Mouse (Mus musculus) hindbrain, embryonic 13.5 days (tissue): ENCODE results near the gene Sstr2. TPM values are rescaled to one million over a fixed set of nuclear protein-coding genes. Genes with fewer than 3 reads are reported as not detected.
"Not testable (repeated sequence)": the region's sequence is repeated elsewhere in the genome, so short reads cannot be mapped to it uniquely, and the experiment has no call there.

Source experiments
- ATAC-seq: fragments of 200-750 bp; cut with Nextera tagmentation; 2 replicates; pipeline ENCODE4 v1.8.0; 2017; ENCODE audit warnings: moderate TSS enrichment; ENCODE audit not compliant: low FRiP score
- H3K27ac ChIP-seq: fragments of 300-500 bp; sonication (generic); 2 replicates; pipeline ENCODE4 v1.5.1; 2015; ENCODE audit warnings: inconsistent platforms, mild to moderate bottlenecking, moderate library complexity
- H3K27me3 ChIP-seq: fragments of 300-500 bp; sonication (generic); 2 replicates; pipeline ENCODE4 v1.6.1; 2015; ENCODE audit warnings: mild to moderate bottlenecking, inconsistent platforms
- H3K36me3 ChIP-seq: fragments of 300-500 bp; sonication (generic); 2 replicates; pipeline ENCODE4 v1.6.1; 2015; ENCODE audit warnings: mild to moderate bottlenecking, inconsistent platforms
- H3K4me1 ChIP-seq: fragments of 300-500 bp; sonication (generic); replicated peaks from 2 replicates; pipeline ENCODE4 v1.6.1; 2015; ENCODE audit warnings: inconsistent platforms
- H3K4me2 ChIP-seq: fragments of 300-500 bp; sonication (generic); 2 replicates; pipeline ENCODE4 v1.6.1; 2015; ENCODE audit warnings: inconsistent platforms, mild to moderate bottlenecking, moderate library complexity
- H3K4me3 ChIP-seq: fragments of 300-500 bp; sonication (generic); 2 replicates; pipeline ENCODE4 v1.5.1; 2015; ENCODE audit warnings: mild to moderate bottlenecking, inconsistent platforms
- H3K9ac ChIP-seq: fragments of 300-500 bp; sonication (generic); 2 replicates; pipeline ENCODE4 v1.6.1; 2015; ENCODE audit warnings: mild to moderate bottlenecking, inconsistent platforms
- H3K9me3 ChIP-seq: fragments of 300-500 bp; sonication (generic); 2 replicates; pipeline ENCODE4 v1.6.1; 2016; ENCODE audit warnings: inconsistent platforms
- WGBS: fragments of 180-500 bp; shearing (Covaris S2); methylation state at CpG from one replicate; pipeline ENCODE4 v1.1.7; 2015; 5-methylcytosine and 5-hydroxymethylcytosine counted together
- polyA plus RNA-seq: library from polyadenylated mRNA; unstranded; fragments of >200 nt; fragmentation: Nextera tagmentation; extraction: Ambion mirVana; gene quantifications from 2 replicates; pipeline ENCODE4 v1.2.1, GENCODE M21; 2015

The Sstr2 gene
- polyA plus RNA-seq, 1 experiment from 2014 or later, result 32.8 TPM

GRCm38 (mm10) chr11:113649353-113650210 lies 30.4 kb downstream of the Sstr2 start, which contains the start of gene Slc39a11:
Gene Slc39a11 (minus strand): TSS chr11:113650079.
- WGBS, result under 1% methylated on average over 81 of the region's 91 CpGs
- peak within 1 kb of the TSS; percentile 59 for H3K4me2 ChIP-seq

GRCm38 (mm10) chr11:113651206-113651906 lies 32.2 kb downstream of the Sstr2 start:
- no peak for ATAC-seq
- Histone ChIP-seq H3K4me2 (peak overlapping the region; percentile 59), H3K27ac (peak overlapping the region; percentile 67), H3K4me1 (peaks cover 44% of the 10 kb centered on the region), H3K9ac (no peak overlapping the region), H3K36me3 (peaks cover 48% of the 10 kb centered on the region), H3K27me3 (0 out of 2 replicates have a peak, but pooled peaks cover 4% of the 10 kb centered on the region), H3K9me3 (no peaks in the 10 kb centered on the region), H3K4me3 (no peak overlapping the region)
- WGBS, result 60% methylated on average over 22 of the region's 22 CpGs

More at GRCm38 (mm10) chr11:113649353-113650210, 30.4 kb downstream of the Sstr2 start, which contains the start of gene Slc39a11:
- Histone ChIP-seq H3K27ac (peak within 1 kb of the TSS; percentile 96), H3K4me3 (peak within 1 kb of the TSS; percentile 92), H3K9me3 (no peaks in the 10 kb centered on the region), H3K27me3 (0 out of 2 replicates have a peak, but pooled peaks cover 4% of the 10 kb centered on the region), H3K9ac (peak within 1 kb of the TSS; percentile 98), H3K4me1 (peaks cover 34% of the 10 kb centered on the region), H3K36me3 (peaks cover 30% of the 10 kb centered on the region)
- ATAC-seq, result peak; percentile 79

- ATAC-seq, result no peak
- Histone ChIP-seq H3K4me2 (no peak overlapping the region), H3K9ac (no peak overlapping the region), H3K36me3 (peaks cover 53% of the 10 kb centered on the region), H3K4me1 (peaks cover 50% of the 10 kb centered on the region), H3K4me3 (no peak overlapping the region), H3K9me3 (no peaks in the 10 kb centered on the region), H3K27ac (peak overlapping the region; percentile 67), H3K27me3 (0 out of 2 replicates have a peak, but pooled peaks cover 4% of the 10 kb centered on the region)
- 46% methylated on average over 8 of the region's 8 CpGs for WGBS
Measured at GRCm38 (mm10) chr11:113651907-113652273, 32.7 kb downstream of the Sstr2 start.

GRCm38 (mm10) chr11:113652516-113652915 lies 33.4 kb downstream of the Sstr2 start:
- no peak overlapping the region for H3K9ac ChIP-seq
- H3K36me3 ChIP-seq, result peaks cover 59% of the 10 kb centered on the region
- no peak overlapping the region for H3K4me3 ChIP-seq
- 0 out of 2 replicates have a peak, but pooled peaks cover under 1% of the 10 kb centered on the region for H3K27me3 ChIP-seq
- H3K27ac ChIP-seq, result no peak overlapping the region
- no peak for ATAC-seq
- no peak overlapping the region for H3K4me2 ChIP-seq
- no peaks in the 10 kb centered on the region for H3K9me3 ChIP-seq
- WGBS, result 88% methylated on average over 6 of the region's 6 CpGs
- H3K4me1 ChIP-seq, result peaks cover 54% of the 10 kb centered on the region

- Histone ChIP-seq H3K4me3 (no peak overlapping the region), H3K27me3 (no peaks in the 10 kb centered on the region), H3K36me3 (peaks cover 74% of the 10 kb centered on the region), H3K9ac (no peak overlapping the region), H3K4me2 (no peak overlapping the region), H3K9me3 (no peaks in the 10 kb centered on the region), H3K4me1 (peaks cover 41% of the 10 kb centered on the region), H3K27ac (no peak overlapping the region)
- WGBS, result 94% methylated on average over 15 of the region's 15 CpGs
- ATAC-seq, result no peak
Measured at GRCm38 (mm10) chr11:113654105-113654504, 35.0 kb downstream of the Sstr2 start.

- Histone ChIP-seq H3K36me3 (peaks cover 80% of the 10 kb centered on the region), H3K4me1 (peaks cover 40% of the 10 kb centered on the region), H3K4me2 (no peak overlapping the region), H3K9me3 (no peaks in the 10 kb centered on the region), H3K27me3 (no peaks in the 10 kb centered on the region), H3K27ac (no peak overlapping the region), H3K9ac (no peak overlapping the region; the same call in 1 of the 2 replicates), H3K4me3 (no peak overlapping the region)
- 81% methylated on average over 18 of the region's 18 CpGs for WGBS
- no peak for ATAC-seq
Measured at GRCm38 (mm10) chr11:113654561-113655270, 35.6 kb downstream of the Sstr2 start.

- Histone ChIP-seq H3K4me2 (no peak overlapping the region), H3K36me3 (peaks cover 98% of the 10 kb centered on the region), H3K9ac (no peak overlapping the region), H3K4me1 (peaks cover 26% of the 10 kb centered on the region), H3K27me3 (no peaks in the 10 kb centered on the region), H3K27ac (no peak overlapping the region), H3K4me3 (no peak overlapping the region), H3K9me3 (no peaks in the 10 kb centered on the region)
- ATAC-seq, result no peak; the same call in 1 of the 2 replicates
- 85% methylated on average over 8 of the region's 8 CpGs for WGBS
Measured at GRCm38 (mm10) chr11:113656511-113656932, 37.4 kb downstream of the Sstr2 start.

- Histone ChIP-seq H3K27me3 (no peaks in the 10 kb centered on the region), H3K36me3 (peaks cover 99% of the 10 kb centered on the region), H3K4me3 (no peak overlapping the region), H3K27ac (no peak overlapping the region), H3K9ac (no peak overlapping the region), H3K4me2 (no peak overlapping the region), H3K4me1 (peaks cover 20% of the 10 kb centered on the region), H3K9me3 (no peaks in the 10 kb centered on the region)
- ATAC-seq, result no peak
- 80% methylated on average over 4 of the region's 4 CpGs for WGBS
Measured at GRCm38 (mm10) chr11:113657221-113657620, 38.1 kb downstream of the Sstr2 start.

- H3K9ac ChIP-seq, result no peak overlapping the region
Measured at GRCm38 (mm10) chr11:113658319-113658718, 39.2 kb downstream of the Sstr2 start.

GRCm38 (mm10) chr11:113658763-113659162 lies 39.6 kb downstream of the Sstr2 start:
- Histone ChIP-seq H3K4me2 (no peak overlapping the region), H3K27me3 (no peaks in the 10 kb centered on the region), H3K36me3 (peaks cover 97% of the 10 kb centered on the region), H3K4me1 (peaks cover 20% of the 10 kb centered on the region), H3K9ac (no peak overlapping the region), H3K9me3 (no peaks in the 10 kb centered on the region), H3K4me3 (no peak overlapping the region), H3K27ac (no peak overlapping the region)
- WGBS, result 93% methylated on average over 4 of the region's 4 CpGs
- no peak for ATAC-seq

More at GRCm38 (mm10) chr11:113658319-113658718, 39.2 kb downstream of the Sstr2 start:
- Histone ChIP-seq H3K9me3 (no peaks in the 10 kb centered on the region), H3K4me2 (no peak overlapping the region), H3K4me3 (no peak overlapping the region), H3K27me3 (no peaks in the 10 kb centered on the region), H3K4me1 (peaks cover 20% of the 10 kb centered on the region), H3K27ac (no peak overlapping the region), H3K36me3 (peaks cover 97% of the 10 kb centered on the region)
- ATAC-seq, result no peak
- 92% methylated on average over 8 of the region's 8 CpGs for WGBS

- 92% methylated on average over 3 of the region's 3 CpGs for WGBS
- peaks cover 15% of the 10 kb centered on the region for H3K4me1 ChIP-seq
- H3K27me3 ChIP-seq, H3K27ac ChIP-seq, ATAC-seq, H3K9me3 ChIP-seq, H3K4me3 ChIP-seq, H3K4me2 ChIP-seq, H3K9ac ChIP-seq: not testable (repeated sequence)
- H3K36me3 ChIP-seq, result peaks cover 90% of the 10 kb centered on the region
Measured at GRCm38 (mm10) chr11:113660213-113660612, 41.1 kb downstream of the Sstr2 start.

GRCm38 (mm10) chr11:113660940-113661339 lies 41.8 kb downstream of the Sstr2 start:
- Histone ChIP-seq H3K27me3 (no peaks in the 10 kb centered on the region), H3K4me1 (peaks cover 14% of the 10 kb centered on the region), H3K27ac (no peak overlapping the region), H3K9me3 (no peaks in the 10 kb centered on the region), H3K4me3 (no peak overlapping the region), H3K9ac (no peak overlapping the region), H3K4me2 (no peak overlapping the region), H3K36me3 (peaks cover 83% of the 10 kb centered on the region)
- ATAC-seq, result no peak
- WGBS, result 93% methylated on average over 11 of the region's 11 CpGs
